Mouse (Mus musculus) embryonic fibroblast, embryonic 13.5 days (primary cell): ENCODE results near the gene Prpf31.

Experiments used
- CTCF ChIP-seq: IDR thresholded peaks from 2 replicates; pipeline ENCODE4 v1.5.1; 2011; ENCODE audit warnings: mild to moderate bottlenecking, control low read depth, low read length, moderate library complexity, borderline replicate concordance; ENCODE audit not compliant: insufficient read depth
- POLR2A ChIP-seq: IDR thresholded peaks from 2 replicates; pipeline ENCODE4 v1.6.1; 2011; ENCODE audit warnings: low read depth, mild to moderate bottlenecking, control low read depth, low read length, moderate library complexity

DNA sequence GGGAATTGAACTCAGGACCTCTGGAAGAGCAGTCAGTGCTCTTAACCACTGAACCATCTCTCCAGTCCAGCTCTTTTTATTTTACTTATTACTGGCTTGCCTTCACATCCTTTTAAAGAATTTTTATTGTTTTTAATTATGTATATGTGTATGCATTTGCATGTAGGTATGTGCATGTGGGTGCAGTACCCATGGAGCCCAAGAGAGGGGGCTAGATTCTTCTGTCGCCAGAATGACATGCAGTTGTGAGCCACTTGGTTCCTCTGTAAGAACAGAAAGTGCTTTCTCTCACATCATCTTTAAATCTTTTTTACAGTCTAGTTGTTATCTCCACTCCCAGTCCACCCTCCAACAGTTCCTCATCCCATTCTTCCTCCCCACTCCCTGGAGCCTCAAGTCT is 38.3 kb upstream of the Prpf31 start:
- TF ChIP-seq CTCF (no peak), POLR2A (no peak)
